Mouse (Mus musculus) mesoderm, embryonic 11.5 days (tissue): ENCODE results near the gene Dpy30.

Experiments
- DNase-seq: peaks from one replicate; pipeline ENCODE4 v3.0.0-alpha.2; 2012; ENCODE audit warnings: low read depth, low spot score

Gene Dpy30

GRCm38 (mm10) chr17:74264333-74265155 lies 59.2 kb downstream of the Dpy30 start:
- DNase-seq: no peak

- DNase-seq: no peak
Measured at GRCm38 (mm10) chr17:74262415-74262814, 61.3 kb downstream of the Dpy30 start.
